Mouse (Mus musculus) B cell, adult (primary cell): ENCODE measurements around the gene Slc6a20b. TPM values are rescaled to one million over a fixed set of nuclear protein-coding genes. Genes with fewer than 3 reads are reported as not detected.

Source experiments
- total RNA-seq: library from RNA; stranded (reverse); gene quantifications from 4 replicates; pipeline ENCODE4 v1.2.4, GENCODE M21; 2023; ENCODE audit not compliant: inconsistent age

Slc6a20b gene
- total RNA-seq, result not detected in 4 replicates

DNA sequence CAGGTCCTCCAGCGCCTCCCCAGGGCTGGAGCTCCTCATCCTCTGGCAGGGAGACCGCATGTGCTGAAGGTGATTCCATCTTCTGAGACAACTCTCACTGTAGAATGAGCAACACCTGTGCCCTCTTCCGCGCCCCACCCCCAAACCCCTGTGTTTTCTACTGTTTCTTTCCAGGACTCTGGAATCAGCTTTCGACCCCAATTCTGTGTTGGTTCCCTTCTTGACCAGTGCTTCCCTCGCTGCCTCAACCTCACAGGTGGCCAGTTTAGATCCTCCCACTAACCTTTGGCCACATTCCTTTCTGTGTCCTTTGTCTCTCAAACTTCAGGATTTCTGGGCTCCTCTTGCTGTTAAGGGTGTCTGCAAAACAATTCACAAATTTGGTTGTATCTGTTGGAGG, at the start of gene Slc6a20b:
TSS of gene Slc6a20b (minus strand) at position 285 of the 400 bp plus-strand sequence.

DNA sequence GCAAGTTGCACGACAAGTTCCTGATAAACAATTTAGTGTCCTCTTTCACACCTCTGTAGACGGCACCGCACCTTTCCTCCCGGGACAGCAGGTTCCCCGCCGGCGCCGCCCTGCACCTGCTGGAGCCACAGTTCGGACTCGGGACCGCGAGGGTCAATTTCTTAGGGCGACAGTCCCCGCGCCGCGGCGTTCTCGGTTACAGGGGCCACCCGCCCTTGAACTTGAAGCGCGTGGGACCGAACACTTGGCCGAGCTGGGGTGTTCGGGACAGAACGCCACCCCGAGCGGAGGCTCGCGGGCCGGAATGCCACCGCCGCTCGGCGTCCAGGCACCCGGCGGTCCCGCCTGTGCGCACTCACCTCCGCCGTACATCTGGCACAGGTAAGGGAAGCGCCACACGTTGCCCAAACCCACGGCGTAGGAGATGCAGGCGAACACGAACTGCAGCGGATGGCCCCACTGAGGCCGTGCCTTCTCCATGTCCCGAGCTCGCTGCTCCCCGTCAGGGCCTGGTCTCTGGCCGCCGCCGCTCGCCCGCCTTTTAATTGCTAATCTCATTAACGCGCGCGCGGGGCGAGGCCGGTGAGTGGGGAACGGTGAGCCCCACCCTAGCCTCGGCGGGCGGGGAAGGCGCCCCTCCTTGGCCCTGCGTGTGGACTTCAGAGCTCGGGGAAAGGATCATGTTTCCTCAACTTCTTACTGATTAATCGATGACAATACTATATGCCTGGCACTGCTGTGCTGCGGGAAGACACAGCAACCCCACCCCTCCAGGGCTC, 46.2 kb upstream of the Slc6a20b start, which contains the start of the genes Ccr9 and Slc6a20a:
TSS of gene Ccr9 (plus strand) at position 113 of the 779 bp plus-strand sequence.
TSS of gene Slc6a20a (minus strand) at position 559 of the 779 bp plus-strand sequence.

Other genes with a start within 250 kb of the Slc6a20b start
- 124 to 140 TPM (median 138 TPM) in 4 replicates for gene Limd1, start 153.9 kb downstream of the Slc6a20b start, total RNA-seq
- gene Sacm1l, start 102.8 kb downstream of the Slc6a20b start, total RNA-seq, result 24.0 to 28.0 TPM (median 25.2 TPM) in 4 replicates
- 0.58 to 1.3 TPM (median 1.2 TPM) in 4 replicates for gene Ccr9, start 45.9 kb upstream of the Slc6a20b start, total RNA-seq
- not detected in 4 replicates for gene Slc6a20a, start 46.3 kb upstream of the Slc6a20b start, total RNA-seq
- gene Lztfl1, start 85.1 kb upstream of the Slc6a20b start, total RNA-seq, result 197 to 249 TPM (median 240 TPM) in 4 replicates
- 0.27 TPM in 1 of 4 replicates, not detected in the others for gene Cxcr6, start 173.9 kb upstream of the Slc6a20b start, total RNA-seq
- 37.9 to 46.3 TPM (median 41.0 TPM) in 4 replicates for gene Fyco1, start 219.3 kb upstream of the Slc6a20b start, total RNA-seq
- 0.10 to 0.22 TPM in 2 of 4 replicates, not detected in the others for gene Xcr1, start 229.5 kb upstream of the Slc6a20b start, total RNA-seq